Mouse (Mus musculus): ENCODE data around the gene Cyp2d22.

Cyp2d22 gene

GRCm38 (mm10) chr15:82347852-82348251 is 32.2 kb downstream of the Cyp2d22 start:
- in situ Hi-C loops (cut with MboI, MseI) = loop anchor here (25.0 kb wide), 2 partner anchors 1261 to 1761 kb away; no protein-coding TSS in a partner anchor

- in situ Hi-C loops (cut with MboI, MseI) = loop anchor here (25.0 kb wide), 2 partner anchors 1260 to 1760 kb away; no protein-coding TSS in a partner anchor
Measured at GRCm38 (mm10) chr15:82347303-82347676, 32.8 kb downstream of the Cyp2d22 start.

- in situ Hi-C loops (cut with MboI, MseI) = loop anchor here (25.0 kb wide), 2 partner anchors 1259 to 1759 kb away; no protein-coding TSS in a partner anchor
Measured at GRCm38 (mm10) chr15:82346580-82347302, 33.3 kb downstream of the Cyp2d22 start.

GRCm38 (mm10) chr15:82345820-82346470 is 34.1 kb downstream of the Cyp2d22 start:
- in situ Hi-C loops (cut with MboI, MseI) = loop anchor here (25.0 kb wide), 2 partner anchors 1259 to 1759 kb away; no protein-coding TSS in a partner anchor

GRCm38 (mm10) chr15:82344971-82345370 is 35.1 kb downstream of the Cyp2d22 start:
- in situ Hi-C loops (cut with MboI, MseI) = loop anchor here (5.0 to 25.0 kb wide), 3 partner anchors 68 to 1758 kb away; no protein-coding TSS in a partner anchor

GRCm38 (mm10) chr15:82343368-82344287 is 36.4 kb downstream of the Cyp2d22 start:
- in situ Hi-C loops (cut with MboI, MseI) = loop anchor here (5.0 to 25.0 kb wide), 3 partner anchors 66 to 1756 kb away; no protein-coding TSS in a partner anchor

GRCm38 (mm10) chr15:82342543-82342935 is 37.5 kb downstream of the Cyp2d22 start:
- in situ Hi-C loops (cut with MboI, MseI) = loop anchor here (5.0 to 25.0 kb wide), 3 partner anchors 65 to 1755 kb away; no protein-coding TSS in a partner anchor

- in situ Hi-C loops (cut with MboI, MseI) = loop anchor here (5.0 to 25.0 kb wide), 3 partner anchors 65 to 1755 kb away; no protein-coding TSS in a partner anchor
Measured at GRCm38 (mm10) chr15:82341675-82342542, 38.2 kb downstream of the Cyp2d22 start.

- in situ Hi-C loops (cut with MboI, MseI) = loop anchor here (5.0 to 25.0 kb wide), 3 partner anchors 64 to 1754 kb away; no protein-coding TSS in a partner anchor
Measured at GRCm38 (mm10) chr15:82341036-82341501, 39.0 kb downstream of the Cyp2d22 start.

- in situ Hi-C loops (cut with MboI, MseI) = loop anchor here (5.0 to 25.0 kb wide), 3 partner anchors 63 to 1753 kb away; no protein-coding TSS in a partner anchor
Measured at GRCm38 (mm10) chr15:82340414-82341035, 39.5 kb downstream of the Cyp2d22 start.

- in situ Hi-C loops (cut with MboI, MseI) = loop anchor here (5.0 to 25.0 kb wide), 3 partner anchors 62 to 1752 kb away; no protein-coding TSS in a partner anchor
Measured at GRCm38 (mm10) chr15:82339634-82340254, 40.3 kb downstream of the Cyp2d22 start.

- in situ Hi-C loops (cut with MboI, MseI) = loop anchor here (25.0 kb wide), 2 partner anchors 1252 to 1752 kb away; no protein-coding TSS in a partner anchor
Measured at GRCm38 (mm10) chr15:82339150-82339549, 40.9 kb downstream of the Cyp2d22 start.

GRCm38 (mm10) chr15:82338593-82339112 is 41.4 kb downstream of the Cyp2d22 start, which contains the start of the genes Naga, Pheta2 and Smdt1:
TSS of gene Naga (minus strand) at chr15:82338925.
TSS of gene Pheta2 (plus strand) at chr15:82338942.
TSS of gene Smdt1 (plus strand) at chr15:82338959.
- in situ Hi-C loops (cut with MboI, MseI) = loop anchor here (25.0 kb wide), 2 partner anchors 1251 to 1751 kb away; no protein-coding TSS in a partner anchor

- in situ Hi-C loops (cut with MboI, MseI) = loop anchor here (25.0 kb wide), 2 partner anchors 1251 to 1751 kb away; no protein-coding TSS in a partner anchor
Measured at GRCm38 (mm10) chr15:82337875-82338274, 42.2 kb downstream of the Cyp2d22 start.

- in situ Hi-C loops (cut with MboI, MseI) = loop anchor here (25.0 kb wide), 2 partner anchors 1249 to 1749 kb away; no protein-coding TSS in a partner anchor
Measured at GRCm38 (mm10) chr15:82336629-82337028, 43.4 kb downstream of the Cyp2d22 start.

GRCm38 (mm10) chr15:82335194-82335593 is 44.9 kb downstream of the Cyp2d22 start:
- in situ Hi-C loops (cut with MboI, MseI) = loop anchor here (25.0 kb wide), 2 partner anchors 1248 to 1748 kb away; no protein-coding TSS in a partner anchor

GRCm38 (mm10) chr15:82325382-82325781 is 54.7 kb downstream of the Cyp2d22 start:
- in situ Hi-C loops (cut with MboI, MseI) = loop anchor here (25.0 kb wide), 2 partner anchors 1238 to 1738 kb away; no protein-coding TSS in a partner anchor

- in situ Hi-C loops (cut with MboI, MseI) = no loop called here
Measured at GRCm38 (mm10) chr15:82322195-82322594, 57.9 kb downstream of the Cyp2d22 start.

Data from T-helper 2 cell (primary cell).